Mouse (Mus musculus) stomach, embryonic 15.5 days (tissue): ENCODE results near the gene Card11. TPM values are rescaled to one million over a fixed set of nuclear protein-coding genes. Genes with fewer than 3 reads are reported as not detected.

Experiments used
- ATAC-seq: fragments of 200-750 bp; cut with Nextera tagmentation; 2 replicates; pipeline ENCODE4 v1.8.0; 2017; ENCODE audit warnings: low read depth, moderate number of reproducible peaks, moderate TSS enrichment; ENCODE audit not compliant: insufficient read depth, low FRiP score
- H3K27ac ChIP-seq: fragments of 300-500 bp; sonication (generic); 2 replicates; pipeline ENCODE4 v1.5.1; 2015; ENCODE audit warnings: mild to moderate bottlenecking, inconsistent platforms
- H3K27me3 ChIP-seq: fragments of 300-500 bp; sonication (generic); replicated peaks from 2 replicates; pipeline ENCODE4 v1.6.1; 2015; ENCODE audit warnings: inconsistent platforms
- H3K36me3 ChIP-seq: fragments of 300-500 bp; sonication (generic); 2 replicates; pipeline ENCODE4 v1.6.1; 2015; ENCODE audit warnings: inconsistent platforms
- H3K4me1 ChIP-seq: fragments of 300-500 bp; sonication (generic); 2 replicates; pipeline ENCODE4 v1.6.1; 2015; ENCODE audit warnings: inconsistent platforms
- H3K4me2 ChIP-seq: fragments of 300-500 bp; sonication (generic); 2 replicates; pipeline ENCODE4 v1.6.1; 2015; ENCODE audit warnings: mild to moderate bottlenecking, inconsistent platforms
- H3K4me3 ChIP-seq: fragments of 300-500 bp; sonication (generic); replicated peaks from 2 replicates; pipeline ENCODE4 v1.5.1; 2015; ENCODE audit warnings: inconsistent platforms
- H3K9ac ChIP-seq: fragments of 300-500 bp; sonication (generic); 2 replicates; pipeline ENCODE4 v1.6.1; 2015; ENCODE audit warnings: inconsistent platforms
- H3K9me3 ChIP-seq: fragments of 300-500 bp; sonication (generic); 2 replicates; pipeline ENCODE4 v1.6.1; 2016; ENCODE audit warnings: inconsistent platforms
- WGBS: fragments of 180-500 bp; shearing (Covaris S2); methylation state at CpG from one replicate; pipeline ENCODE4 v1.1.7; 2015; 5-methylcytosine and 5-hydroxymethylcytosine counted together
- polyA plus RNA-seq: library from polyadenylated mRNA; unstranded; fragments of >200 nt; fragmentation: Nextera tagmentation; extraction: Ambion mirVana; gene quantifications from 2 replicates; pipeline ENCODE4 v1.2.1, GENCODE M21; 2015

The Card11 gene
- polyA plus RNA-seq, 1 experiment from 2014 or later: 0.26 TPM

DNA sequence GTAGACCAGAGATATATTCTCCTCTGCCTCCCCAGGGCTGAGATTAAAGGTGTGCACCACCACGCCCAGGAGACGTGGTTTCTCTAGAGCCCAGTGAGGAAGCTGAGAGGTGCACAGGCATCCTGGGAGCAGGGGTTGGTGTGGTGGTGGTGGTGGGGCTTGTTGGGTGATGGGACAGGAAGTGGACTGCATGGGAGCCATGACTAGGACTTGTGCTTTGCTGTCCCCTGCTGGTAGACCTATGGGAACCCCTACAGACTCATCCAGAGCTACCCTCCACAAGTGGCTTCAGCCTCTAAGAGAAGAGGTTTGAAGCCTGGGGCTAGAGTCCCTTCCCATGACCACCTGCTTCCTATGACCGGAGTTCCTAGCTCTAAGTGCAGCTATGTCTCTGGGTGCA, 142.0 kb downstream of the Card11 start:
- H3K27me3 ChIP-seq: no peaks in the 10 kb centered on the region
- H3K9me3 ChIP-seq: no peaks in the 10 kb centered on the region
- ATAC-seq: no peak
- H3K27ac ChIP-seq: no peak overlapping the region
- H3K4me1 ChIP-seq: no peaks in the 10 kb centered on the region
- no peak overlapping the region for H3K4me3 ChIP-seq
- no peaks in the 10 kb centered on the region for H3K36me3 ChIP-seq
- H3K4me2 ChIP-seq: no peak overlapping the region
- WGBS: 88% methylated on average over 3 of the region's 3 CpGs
- no peak overlapping the region for H3K9ac ChIP-seq

DNA sequence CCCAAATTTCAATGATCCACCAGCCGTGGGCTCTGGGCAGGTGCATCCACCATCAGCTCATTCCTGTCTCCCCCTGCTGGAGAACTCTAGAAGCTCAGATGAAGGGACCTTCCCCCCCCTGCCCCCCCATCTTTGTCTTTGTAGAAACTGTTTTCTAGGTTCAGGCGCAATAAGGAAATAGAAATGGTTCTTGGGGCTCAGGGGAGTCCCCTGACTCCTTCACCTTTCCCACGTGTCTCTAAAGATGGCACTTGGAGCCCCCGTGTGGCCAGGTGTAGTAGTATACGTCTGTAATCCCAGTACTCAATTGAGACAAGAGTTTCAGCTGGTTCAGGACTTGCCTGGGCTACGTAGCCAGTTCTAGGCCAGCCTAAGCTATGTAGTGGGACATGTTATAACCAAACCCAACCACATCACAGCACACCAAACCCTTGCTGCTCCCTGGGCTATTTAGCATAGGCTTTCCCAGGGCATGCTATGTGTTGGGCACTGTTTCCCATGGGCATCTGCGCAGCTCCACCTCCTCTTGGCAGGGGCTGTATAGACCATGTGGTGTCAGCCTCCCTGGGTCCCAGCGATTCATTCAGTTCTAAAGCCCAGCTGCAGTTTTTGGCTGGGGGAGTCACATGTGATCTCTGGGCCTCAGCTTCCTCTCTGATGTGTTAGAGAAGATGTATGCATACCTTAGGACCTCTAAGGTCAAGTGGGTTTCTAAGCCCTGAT, 142.8 kb downstream of the Card11 start:
- H3K4me3 ChIP-seq: no peak overlapping the region
- H3K4me1 ChIP-seq: no peaks in the 10 kb centered on the region
- 56% methylated on average over 8 of the region's 8 CpGs for WGBS
- no peak overlapping the region for H3K4me2 ChIP-seq
- H3K9ac ChIP-seq: no peak overlapping the region
- no peak for ATAC-seq
- H3K9me3 ChIP-seq: no peaks in the 10 kb centered on the region
- no peaks in the 10 kb centered on the region for H3K36me3 ChIP-seq
- no peak overlapping the region for H3K27ac ChIP-seq
- no peaks in the 10 kb centered on the region for H3K27me3 ChIP-seq

DNA sequence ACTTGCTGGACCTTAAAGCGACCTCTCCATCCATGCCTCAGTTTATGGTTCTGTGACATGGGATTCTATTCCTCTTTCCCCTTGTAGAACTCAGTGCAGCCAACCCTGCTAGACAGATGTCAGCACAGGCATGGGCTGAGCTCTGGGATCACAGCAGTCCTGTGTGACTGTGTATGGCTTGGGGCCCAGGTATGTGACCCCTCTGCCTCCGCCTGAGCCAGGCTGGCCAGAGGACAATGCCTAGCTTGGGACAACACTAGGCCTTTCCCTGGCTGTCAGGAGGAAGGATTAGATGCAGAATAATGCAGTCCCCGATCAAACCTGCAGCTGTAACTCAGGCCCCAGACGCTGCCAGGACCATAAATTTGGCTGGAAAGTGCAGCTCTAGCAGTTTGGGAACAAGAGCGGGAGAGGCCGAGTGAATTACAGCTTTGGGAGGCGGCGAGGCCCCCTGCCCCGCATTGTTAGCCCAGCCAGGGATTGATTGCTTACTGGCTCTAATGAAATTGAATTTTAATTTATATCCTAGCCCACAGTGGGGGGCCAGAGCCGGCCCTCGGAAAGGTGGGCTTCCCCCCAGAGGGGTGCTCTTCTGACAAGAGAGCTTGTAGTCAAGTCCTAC, 144.4 kb downstream of the Card11 start:
- no peaks in the 10 kb centered on the region for H3K9me3 ChIP-seq
- no peak overlapping the region for H3K4me2 ChIP-seq
- H3K4me1 ChIP-seq: no peaks in the 10 kb centered on the region
- H3K9ac ChIP-seq: no peak overlapping the region
- no peak overlapping the region for H3K4me3 ChIP-seq
- 55% methylated on average over 11 of the region's 11 CpGs for whole genome bisulfite sequencing
- no peaks in the 10 kb centered on the region for H3K27me3 ChIP-seq
- H3K36me3 ChIP-seq: no peaks in the 10 kb centered on the region
- no peak for ATAC-seq
- H3K27ac ChIP-seq: no peak overlapping the region

DNA sequence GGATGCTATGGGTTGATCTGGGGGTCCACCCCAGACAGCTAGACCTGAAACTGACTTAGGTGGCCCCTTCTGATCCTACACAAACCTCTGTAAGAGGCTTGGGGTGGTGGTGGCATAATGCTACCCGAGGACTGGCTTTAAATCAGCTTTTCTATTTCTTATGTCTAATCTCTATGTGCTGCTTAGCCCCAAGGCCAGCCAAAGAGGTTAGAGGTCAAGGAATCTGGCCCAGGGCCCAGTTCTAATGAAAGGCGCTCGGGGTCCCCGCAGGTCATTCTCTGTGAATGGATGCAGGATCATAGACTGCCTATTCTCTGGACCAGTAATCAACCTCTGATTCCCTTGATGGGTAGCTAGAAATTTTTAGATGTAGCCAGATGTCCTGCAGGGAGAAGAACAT, 145.7 kb downstream of the Card11 start:
- Histone ChIP-seq H3K36me3 (no peaks in the 10 kb centered on the region), H3K4me1 (no peaks in the 10 kb centered on the region), H3K27me3 (no peaks in the 10 kb centered on the region), H3K9ac (no peak overlapping the region), H3K4me2 (no peak overlapping the region), H3K4me3 (no peak overlapping the region), H3K27ac (no peak overlapping the region), H3K9me3 (no peaks in the 10 kb centered on the region)
- 83% methylated on average over 4 of the region's 4 CpGs for WGBS
- no peak for ATAC-seq

DNA sequence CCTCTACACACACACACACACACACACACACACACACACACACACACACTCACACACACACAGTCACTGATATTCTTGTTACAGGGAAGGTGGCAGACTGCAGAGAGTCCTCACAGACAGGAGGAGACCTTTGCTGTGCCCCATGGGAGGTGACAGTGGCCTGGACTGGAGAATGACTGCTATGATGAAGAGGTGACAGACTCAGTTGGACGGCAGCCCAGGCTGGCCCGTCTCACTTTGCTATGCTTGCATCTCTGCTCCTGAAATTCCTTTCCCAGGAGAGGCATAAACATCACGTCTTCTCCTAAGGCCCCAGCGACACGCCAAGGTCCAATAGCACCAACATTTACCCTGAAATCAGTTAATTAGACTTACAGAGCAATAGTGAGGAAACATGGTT, 146.7 kb downstream of the Card11 start:
- Histone ChIP-seq H3K36me3 (no peaks in the 10 kb centered on the region), H3K27ac (no peak overlapping the region), H3K9me3 (no peaks in the 10 kb centered on the region), H3K9ac (no peak overlapping the region), H3K27me3 (no peaks in the 10 kb centered on the region), H3K4me2 (no peak overlapping the region), H3K4me3 (no peak overlapping the region), H3K4me1 (no peaks in the 10 kb centered on the region)
- ATAC-seq: no peak
- WGBS: 62% methylated on average over 5 of the region's 5 CpGs

DNA sequence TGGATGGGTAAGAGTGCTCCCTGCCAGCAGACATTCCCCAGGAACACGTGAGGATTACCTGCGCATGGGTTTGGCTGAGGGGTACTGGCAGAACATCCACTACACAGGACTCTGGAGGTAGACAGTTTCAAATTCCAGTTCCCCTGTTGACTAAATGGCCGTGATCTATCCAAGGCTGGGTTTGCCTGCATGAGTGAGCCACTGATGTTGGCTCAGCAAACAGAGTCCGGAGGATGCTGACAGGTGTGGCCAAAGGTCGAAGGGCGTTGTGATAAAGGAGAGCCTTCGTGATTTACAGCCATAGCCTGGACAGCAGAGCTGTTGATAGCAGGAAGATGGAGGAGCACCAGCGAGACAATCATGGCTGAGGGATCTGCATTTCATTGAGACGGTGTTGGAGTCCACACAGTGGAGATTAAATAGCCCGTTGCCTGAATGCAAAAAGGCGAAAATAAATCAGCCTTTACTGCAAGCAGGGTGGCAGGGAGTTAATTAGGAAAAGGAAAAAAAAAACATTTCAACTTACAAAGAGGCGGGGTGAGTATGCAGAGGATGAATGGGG, 147.9 kb downstream of the Card11 start:
- no peak; the same call in 1 of the 2 replicates for ATAC-seq

DNA sequence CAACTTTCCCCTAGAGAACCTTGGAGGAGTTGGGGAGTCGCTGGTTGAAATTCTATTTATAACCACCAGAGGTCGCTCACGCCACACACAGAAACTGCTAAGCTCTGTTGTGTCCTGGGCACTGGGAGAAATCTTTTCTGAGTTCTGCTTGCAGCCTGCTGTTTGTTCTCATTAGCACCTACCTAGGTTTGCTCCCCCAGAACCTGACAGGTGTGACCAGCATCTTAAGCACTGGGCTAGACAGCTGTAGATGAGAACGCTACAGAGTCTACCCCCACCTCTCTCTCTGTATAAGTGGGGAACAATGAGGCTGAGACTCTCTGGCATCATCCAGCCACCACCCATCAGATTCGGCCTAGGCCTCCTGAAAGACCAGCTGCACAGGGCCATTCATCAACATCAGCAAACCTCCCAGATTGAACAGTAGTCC, 153.1 kb downstream of the Card11 start:
- Histone ChIP-seq H3K9ac (no peak overlapping the region), H3K27ac (no peak overlapping the region), H3K4me2 (no peak overlapping the region), H3K27me3 (no peaks in the 10 kb centered on the region), H3K9me3 (no peaks in the 10 kb centered on the region), H3K36me3 (no peaks in the 10 kb centered on the region), H3K4me3 (no peak overlapping the region), H3K4me1 (0 out of 2 replicates have a peak, but pooled peaks cover 4% of the 10 kb centered on the region)
- WGBS: 6% methylated on average over 5 of the region's 5 CpGs
- ATAC-seq: no peak; the same call in 1 of the 2 replicates

More for the DNA sequence above, 147.9 kb downstream of the Card11 start:
- no peak overlapping the region for H3K4me2 ChIP-seq
- H3K4me3 ChIP-seq: no peak overlapping the region
- H3K4me1 ChIP-seq: 0 out of 2 replicates have a peak, but pooled peaks cover 2% of the 10 kb centered on the region
- no peaks in the 10 kb centered on the region for H3K9me3 ChIP-seq
- no peak overlapping the region for H3K9ac ChIP-seq
- no peak overlapping the region for H3K27ac ChIP-seq
- no peaks in the 10 kb centered on the region for H3K36me3 ChIP-seq
- no peaks in the 10 kb centered on the region for H3K27me3 ChIP-seq
- 45% methylated on average over 12 of the region's 12 CpGs for WGBS

DNA sequence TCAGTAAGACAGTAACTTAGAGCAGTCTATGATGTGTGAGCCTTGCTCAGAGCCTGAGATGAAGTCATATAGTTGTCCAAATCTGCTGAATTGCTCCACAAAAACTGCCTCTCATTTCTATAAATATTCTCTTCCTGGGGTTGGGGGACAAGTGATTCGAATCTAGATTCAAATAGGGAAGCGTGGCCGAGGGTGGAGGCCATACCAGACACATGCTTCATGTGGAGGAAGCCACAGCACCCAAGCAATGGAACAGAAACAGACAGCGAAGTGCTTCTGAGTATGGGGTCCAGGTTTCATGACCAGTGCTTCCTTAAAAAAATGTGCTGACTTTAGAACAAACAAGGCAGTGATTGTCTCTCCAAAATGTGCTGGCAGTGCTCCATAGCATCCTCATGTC, 158.4 kb downstream of the Card11 start:
- Histone ChIP-seq H3K9ac (no peak overlapping the region), H3K36me3 (no peaks in the 10 kb centered on the region), H3K4me2 (no peak overlapping the region), H3K27me3 (no peaks in the 10 kb centered on the region), H3K9me3 (no peaks in the 10 kb centered on the region), H3K4me1 (no peaks in the 10 kb centered on the region), H3K27ac (no peak overlapping the region), H3K4me3 (no peak overlapping the region)
- no peak for ATAC-seq
- WGBS: 77% methylated on average over 4 of the region's 4 CpGs

DNA sequence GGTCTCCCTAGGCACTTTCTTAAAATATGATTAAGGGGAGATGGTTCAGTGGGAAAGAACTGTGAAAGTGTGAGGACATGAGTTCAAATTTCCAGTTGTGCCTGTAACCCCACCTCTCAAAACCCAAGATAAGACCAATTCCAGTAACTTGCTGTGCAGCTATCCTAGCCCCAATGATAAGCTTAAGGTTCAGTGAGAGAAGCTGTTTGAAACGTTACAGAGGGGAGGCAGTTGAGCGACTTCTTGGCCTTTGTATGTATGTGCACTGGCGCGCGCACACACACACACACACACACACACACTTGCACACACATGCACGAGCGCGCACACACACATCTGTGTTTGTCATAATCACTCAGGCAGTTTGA, 169.3 kb downstream of the Card11 start:
- peaks cover 22% of the 10 kb centered on the region for H3K4me1 ChIP-seq
- no peaks in the 10 kb centered on the region for H3K9me3 ChIP-seq
- ATAC-seq: no peak
- peak overlapping the region; percentile 12; the same call in 1 of the 2 replicates for H3K27ac ChIP-seq
- H3K4me3 ChIP-seq: peak overlapping the region; percentile 24
- H3K9ac ChIP-seq: no peak overlapping the region
- no peaks in the 10 kb centered on the region for H3K36me3 ChIP-seq
- no peaks in the 10 kb centered on the region for H3K27me3 ChIP-seq
- WGBS: 77% methylated on average over 8 of the region's 8 CpGs
- peak overlapping the region; percentile 59 for H3K4me2 ChIP-seq

DNA sequence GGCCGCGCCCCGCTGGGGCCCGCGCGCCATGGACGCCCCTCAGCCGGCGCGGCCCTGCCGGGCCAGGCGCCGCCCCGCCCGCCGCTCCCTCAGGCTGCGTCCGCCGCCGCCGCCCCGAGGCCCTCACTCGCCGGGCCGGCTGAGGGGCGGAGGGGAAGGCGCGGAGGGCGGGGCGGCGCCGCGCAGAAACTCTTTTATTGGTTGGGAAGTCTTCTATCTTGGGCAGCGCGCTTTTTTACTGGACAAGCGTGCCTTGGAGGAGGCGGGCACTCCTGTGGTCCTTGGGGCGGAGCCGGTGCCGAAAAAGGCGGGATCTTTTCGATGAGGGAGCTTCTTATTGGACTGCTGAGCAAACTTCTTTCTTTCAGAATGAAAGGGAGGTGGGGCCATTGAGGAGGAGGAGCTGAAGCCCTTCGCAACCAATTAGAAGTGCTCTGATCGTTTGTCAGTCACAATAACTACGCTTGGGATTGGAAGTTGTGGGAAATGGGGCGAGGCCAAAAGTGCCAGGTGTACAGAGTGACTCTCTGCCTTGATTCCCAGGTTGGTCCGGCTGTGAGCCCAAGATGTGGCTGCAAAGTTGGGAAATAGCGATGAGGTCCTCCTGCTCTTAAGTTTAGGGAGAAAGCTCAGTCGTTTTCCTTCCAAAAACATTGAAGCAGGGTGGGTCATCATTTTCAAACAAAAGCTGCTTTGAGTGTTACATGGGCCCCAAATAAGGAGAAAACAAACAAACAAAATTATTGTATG, 169.9 kb downstream of the Card11 start, which contains the start of gene Gna12:
TSS of gene Gna12 (minus strand) at position 118 of the 750 bp plus-strand sequence.
- peak within 1 kb of the TSS; percentile 65 for H3K9ac ChIP-seq
- no peaks in the 10 kb centered on the region for H3K36me3 ChIP-seq
- peak; percentile 97 for ATAC-seq
- under 1% methylated on average over 44 of the region's 49 CpGs for WGBS
- H3K27ac ChIP-seq: peak within 1 kb of the TSS; percentile 81
- H3K9me3 ChIP-seq: no peaks in the 10 kb centered on the region
- H3K4me3 ChIP-seq: peak within 1 kb of the TSS; percentile 68
- H3K4me1 ChIP-seq: peaks cover 22% of the 10 kb centered on the region
- H3K27me3 ChIP-seq: no peaks in the 10 kb centered on the region
- H3K4me2 ChIP-seq: peak within 1 kb of the TSS; percentile 91

DNA sequence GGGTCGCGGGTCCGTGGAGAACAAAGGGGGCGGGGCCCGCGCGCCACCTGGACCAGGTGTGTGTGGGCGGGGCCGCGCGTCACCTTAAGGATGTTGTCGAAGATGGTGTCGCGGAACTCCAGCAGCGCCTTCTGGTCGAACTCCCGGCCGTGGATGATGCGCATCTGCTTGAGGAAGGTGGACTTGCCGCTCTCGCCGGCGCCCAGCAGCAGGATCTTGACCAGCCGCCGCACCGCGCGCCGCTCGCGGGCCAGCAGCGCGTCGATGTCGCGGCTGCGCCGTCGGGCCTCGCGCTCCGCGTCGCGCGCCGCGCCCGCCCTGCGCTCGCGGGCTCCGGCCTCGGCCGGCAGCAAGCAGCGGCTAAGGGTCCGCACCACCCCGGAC, 170.5 kb downstream of the Card11 start:
- Histone ChIP-seq H3K4me3 (peak overlapping the region; percentile 68), H3K4me2 (peak overlapping the region; percentile 91), H3K36me3 (no peaks in the 10 kb centered on the region), H3K27me3 (no peaks in the 10 kb centered on the region), H3K9ac (peak overlapping the region; percentile 65), H3K4me1 (peaks cover 22% of the 10 kb centered on the region), H3K27ac (peak overlapping the region; percentile 81), H3K9me3 (no peaks in the 10 kb centered on the region)
- under 1% methylated on average over 57 of the region's 58 CpGs for WGBS
- no peak for ATAC-seq
